Mouse (Mus musculus): Measurements from ENCODE around the gene Xrn1. TPM values are rescaled to one million over a fixed set of nuclear protein-coding genes. Genes with fewer than 3 reads are reported as not detected.

The Xrn1 gene
- polyA plus RNA-seq, 1 experiment from 2014 or later: 20.2 TPM

DNA sequence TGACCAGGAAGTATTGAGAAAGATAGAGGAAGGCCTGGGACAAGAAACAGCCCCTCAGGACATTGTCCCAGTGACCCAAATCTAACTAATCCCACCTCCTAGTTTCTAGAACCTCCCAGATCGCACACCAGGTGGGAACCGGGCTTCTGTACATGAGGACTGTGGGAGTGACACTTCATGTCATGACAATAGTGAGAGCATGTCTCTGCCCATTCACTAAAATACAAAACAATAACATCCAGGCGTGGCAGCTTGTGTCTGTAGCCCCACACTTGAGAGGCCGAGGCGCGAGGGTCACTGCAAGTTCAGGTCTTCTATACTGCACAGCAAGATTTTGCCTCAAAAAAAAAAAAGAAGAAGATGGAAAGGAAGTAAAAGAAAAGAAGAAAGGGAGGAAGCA, 25.3 kb downstream of the Xrn1 start:
- ATAC-seq (replicated peaks): no peak
- Histone ChIP-seq H3K9ac (no peak overlapping the region), H3K9me3 (no peaks in the 10 kb centered on the region), H3K4me3 (no peak overlapping the region), H3K4me2 (no peak overlapping the region), H3K36me3 (replicated peaks) (peaks cover 30% of the 10 kb centered on the region; the same call in 1 of the 2 replicates), H3K27me3 (replicated peaks) (no peaks in the 10 kb centered on the region), H3K4me1 (no peaks in the 10 kb centered on the region), H3K27ac (no peak overlapping the region)
- WGBS: 88% methylated on average over 6 of the region's 6 CpGs

- H3K4me2 ChIP-seq: no peak overlapping the region
- no peaks in the 10 kb centered on the region for H3K9me3 ChIP-seq
- ATAC-seq (replicated peaks): no peak
- no peak overlapping the region for H3K27ac ChIP-seq
- no peak overlapping the region for H3K4me3 ChIP-seq
- H3K27me3 ChIP-seq (replicated peaks): no peaks in the 10 kb centered on the region
- H3K9ac ChIP-seq: no peak overlapping the region
- H3K4me1 ChIP-seq: no peaks in the 10 kb centered on the region
- peaks cover 25% of the 10 kb centered on the region for H3K36me3 ChIP-seq (replicated peaks)
- 98% methylated on average over 2 of the region's 2 CpGs for WGBS
These were observed 37.7 kb downstream of the Xrn1 start for GRCm38 (mm10) chr9:95992255-95992654.

DNA sequence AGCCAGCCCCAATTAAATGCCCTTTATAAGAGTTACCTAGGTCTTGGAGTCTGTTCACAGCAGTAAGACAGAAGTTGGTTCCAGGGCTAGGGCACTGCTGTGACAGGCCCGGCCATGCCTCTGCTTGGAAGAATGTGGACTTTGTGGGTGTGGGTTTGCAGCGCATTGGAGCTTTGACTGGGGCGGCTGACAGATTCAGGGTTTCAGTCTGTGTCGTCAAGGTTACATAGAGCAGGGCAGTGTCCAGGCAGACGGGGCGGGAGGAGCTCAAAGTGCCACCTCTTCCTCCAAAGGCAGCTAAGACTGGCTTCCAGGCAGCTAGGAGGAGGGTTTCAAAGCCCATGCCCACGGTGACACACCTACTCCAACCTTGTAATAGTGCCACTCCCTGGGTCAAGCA, 49.9 kb downstream of the Xrn1 start:
- no peaks in the 10 kb centered on the region for H3K4me1 ChIP-seq
- H3K27me3 ChIP-seq (replicated peaks): no peaks in the 10 kb centered on the region
- H3K27ac ChIP-seq: no peak overlapping the region
- 86% methylated on average over 7 of the region's 7 CpGs for WGBS
- H3K4me3 ChIP-seq: no peak overlapping the region
- no peak overlapping the region for H3K9ac ChIP-seq
- peaks cover 49% of the 10 kb centered on the region for H3K36me3 ChIP-seq (replicated peaks)
- no peak for ATAC-seq (replicated peaks)
- no peaks in the 10 kb centered on the region for H3K9me3 ChIP-seq
- H3K4me2 ChIP-seq: no peak overlapping the region

DNA sequence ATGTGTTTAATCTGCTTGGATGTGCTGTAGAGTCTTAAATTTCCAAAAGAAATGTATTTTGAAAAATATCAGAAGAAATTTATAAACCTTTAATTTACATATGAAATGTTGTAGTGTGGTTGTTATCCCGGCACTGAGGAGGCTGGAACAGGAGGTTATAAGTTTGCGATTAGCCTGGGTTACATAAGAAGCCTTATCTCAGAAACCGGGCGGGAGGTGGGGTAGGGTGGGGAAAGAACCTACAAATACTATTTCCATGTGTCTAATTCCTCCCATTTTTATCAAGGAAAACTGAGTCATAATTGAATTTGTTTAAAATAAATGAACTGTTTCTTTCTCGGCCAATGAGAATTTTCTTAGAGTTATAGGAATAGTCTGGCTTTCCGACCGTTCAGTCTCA, 56.1 kb downstream of the Xrn1 start:
- H3K27me3 ChIP-seq (replicated peaks): no peaks in the 10 kb centered on the region
- H3K4me3 ChIP-seq: no peak overlapping the region
- peaks cover 44% of the 10 kb centered on the region for H3K36me3 ChIP-seq (replicated peaks)
- no peak for ATAC-seq (replicated peaks)
- H3K9me3 ChIP-seq: no peaks in the 10 kb centered on the region
- 95% methylated on average over 7 of the region's 7 CpGs for WGBS
- no peaks in the 10 kb centered on the region for H3K4me1 ChIP-seq
- no peak overlapping the region for H3K27ac ChIP-seq
- no peak overlapping the region for H3K9ac ChIP-seq
- no peak overlapping the region for H3K4me2 ChIP-seq

GRCm38 (mm10) chr9:96023921-96024320, 69.4 kb downstream of the Xrn1 start:
- no peak for ATAC-seq (replicated peaks)
- H3K4me2 ChIP-seq: no peak overlapping the region
- peaks cover 58% of the 10 kb centered on the region for H3K36me3 ChIP-seq (replicated peaks)
- 95% methylated on average over 3 of the region's 3 CpGs for WGBS
- no peaks in the 10 kb centered on the region for H3K9me3 ChIP-seq
- H3K4me3 ChIP-seq: no peak overlapping the region
- H3K27me3 ChIP-seq (replicated peaks): no peaks in the 10 kb centered on the region
- H3K27ac ChIP-seq: no peak overlapping the region
- H3K4me1 ChIP-seq: no peaks in the 10 kb centered on the region
- no peak overlapping the region for H3K9ac ChIP-seq

DNA sequence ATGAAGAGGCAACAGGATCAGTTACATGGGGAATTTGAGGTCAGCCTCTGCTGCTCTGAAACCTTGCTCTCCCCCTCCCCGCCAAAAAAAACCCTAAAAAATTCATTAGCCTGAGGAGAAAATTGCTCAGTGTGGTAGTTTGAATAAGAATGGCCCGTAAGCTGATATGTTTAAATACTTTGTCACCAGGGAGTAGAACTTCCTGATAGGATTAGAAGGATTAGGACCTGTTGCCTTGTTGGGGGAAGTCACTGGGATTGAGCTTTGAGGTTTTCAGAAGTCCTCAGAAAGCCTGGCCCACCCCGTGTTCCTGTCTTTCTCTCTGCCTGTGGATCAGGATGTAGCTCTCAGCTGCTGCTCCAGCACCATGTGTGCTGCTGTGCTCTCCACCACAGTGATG, 73.4 kb downstream of the Xrn1 start:
- no peak overlapping the region for H3K4me3 ChIP-seq
- H3K27ac ChIP-seq: no peak overlapping the region
- H3K4me1 ChIP-seq: no peaks in the 10 kb centered on the region
- H3K4me2 ChIP-seq: no peak overlapping the region
- no peaks in the 10 kb centered on the region for H3K27me3 ChIP-seq (replicated peaks)
- H3K9me3 ChIP-seq: no peaks in the 10 kb centered on the region
- WGBS: 20% methylated on average over 3 of the region's 3 CpGs
- peaks cover 64% of the 10 kb centered on the region for H3K36me3 ChIP-seq (replicated peaks)
- H3K9ac ChIP-seq: no peak overlapping the region
- ATAC-seq (replicated peaks): no peak

DNA sequence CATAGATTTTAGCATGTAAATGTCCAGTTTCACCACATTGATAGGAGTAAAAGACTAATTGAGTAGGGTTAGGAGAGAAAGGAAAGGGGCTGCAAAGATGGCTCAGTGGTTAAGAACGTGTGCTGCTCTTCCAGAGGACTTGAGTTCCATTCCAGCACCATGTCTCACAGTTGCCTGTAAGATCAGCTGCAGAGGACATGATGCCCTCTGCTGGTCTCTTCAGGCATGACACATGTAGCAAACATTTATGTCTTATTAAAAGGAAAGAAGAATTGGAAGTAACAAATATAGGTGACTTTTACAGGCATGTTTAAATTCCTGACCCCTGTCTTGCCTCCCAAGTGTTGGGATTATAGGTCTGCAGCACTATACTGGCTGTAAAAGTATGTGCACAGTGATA, 74.3 kb downstream of the Xrn1 start:
- no peaks in the 10 kb centered on the region for H3K4me1 ChIP-seq
- H3K9me3 ChIP-seq: no peaks in the 10 kb centered on the region
- H3K36me3 ChIP-seq (replicated peaks): peaks cover 63% of the 10 kb centered on the region
- 68% methylated on average over 1 of the region's 1 CpGs for WGBS
- no peak overlapping the region for H3K9ac ChIP-seq
- H3K27me3 ChIP-seq (replicated peaks): no peaks in the 10 kb centered on the region
- no peak for ATAC-seq (replicated peaks)
- H3K27ac ChIP-seq: no peak overlapping the region
- H3K4me3 ChIP-seq: no peak overlapping the region
- no peak overlapping the region for H3K4me2 ChIP-seq

- 96% methylated on average over 5 of the region's 5 CpGs for WGBS
- H3K36me3 ChIP-seq (replicated peaks): peaks cover 57% of the 10 kb centered on the region
- ATAC-seq (replicated peaks): no peak
These were observed 75.3 kb downstream of the Xrn1 start for GRCm38 (mm10) chr9:96029886-96030285.

DNA sequence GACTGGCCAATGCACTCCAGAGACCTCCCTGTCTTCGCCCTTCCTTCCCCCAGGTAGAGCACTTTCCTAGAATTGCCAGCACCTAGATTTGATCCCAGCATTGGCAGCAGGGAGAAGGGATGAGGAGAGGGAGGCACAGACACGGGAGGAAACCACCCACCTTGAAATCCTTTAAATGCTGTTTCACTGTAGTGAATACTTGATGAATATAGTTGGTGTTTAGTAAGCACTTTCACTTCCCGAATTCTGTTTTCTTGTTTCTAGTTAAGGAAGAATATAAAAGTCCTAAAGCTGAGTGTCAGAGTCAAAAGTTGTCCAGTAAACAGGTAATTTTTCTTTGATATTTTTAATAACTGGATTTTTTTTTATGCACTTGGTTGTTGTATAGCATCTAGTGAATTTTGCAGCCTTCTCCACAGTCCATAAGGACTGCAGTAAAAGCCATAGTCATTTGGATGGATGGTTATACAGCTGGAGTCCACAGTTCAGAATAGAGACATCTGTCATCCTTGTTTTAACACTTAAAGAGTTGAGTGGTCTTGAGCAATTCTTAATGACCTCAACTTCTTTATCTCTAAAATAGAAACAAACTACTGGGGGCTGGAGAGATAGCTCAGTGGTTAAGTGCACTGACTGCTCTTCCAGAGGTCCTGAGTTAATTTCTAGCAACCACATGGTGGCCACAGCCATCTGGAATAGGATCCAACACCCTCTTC, 81.0 kb downstream of the Xrn1 start:
- Histone ChIP-seq H3K9ac (no peak overlapping the region), H3K4me2 (no peak overlapping the region), H3K4me1 (no peaks in the 10 kb centered on the region), H3K36me3 (replicated peaks) (peaks cover 31% of the 10 kb centered on the region; the same call in 1 of the 2 replicates), H3K9me3 (no peaks in the 10 kb centered on the region), H3K4me3 (no peak overlapping the region), H3K27me3 (replicated peaks) (no peaks in the 10 kb centered on the region), H3K27ac (no peak overlapping the region)
- ATAC-seq (replicated peaks): no peak
- 89% methylated on average over 3 of the region's 3 CpGs for WGBS

More at GRCm38 (mm10) chr9:96029886-96030285, 75.3 kb downstream of the Xrn1 start:
- Histone ChIP-seq H3K27me3 (replicated peaks) (no peaks in the 10 kb centered on the region), H3K9me3 (no peaks in the 10 kb centered on the region), H3K27ac (no peak overlapping the region), H3K9ac (no peak overlapping the region), H3K4me1 (no peaks in the 10 kb centered on the region), H3K4me2 (no peak overlapping the region), H3K4me3 (no peak overlapping the region)

DNA sequence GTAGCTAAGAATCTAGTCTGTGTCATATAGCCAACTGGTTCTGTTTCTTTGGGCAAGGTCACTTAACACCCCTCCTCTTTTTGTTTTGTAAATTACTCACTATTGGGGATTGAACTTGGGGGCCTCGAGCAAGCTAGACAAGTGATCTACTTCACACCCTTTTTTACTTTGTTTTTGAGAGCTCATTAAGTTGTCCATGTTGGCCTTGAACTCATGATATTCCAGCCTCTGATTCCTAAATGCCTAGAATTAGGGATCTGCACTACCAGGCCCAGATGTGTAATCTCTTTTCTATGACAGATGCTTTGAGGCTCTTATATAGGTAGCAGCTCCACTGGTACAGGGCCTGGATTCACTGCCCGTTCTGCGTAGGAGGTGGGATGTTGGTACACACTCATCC, 89.7 kb downstream of the Xrn1 start:
- no peaks in the 10 kb centered on the region for H3K27me3 ChIP-seq (replicated peaks)
- WGBS: 86% methylated on average over 3 of the region's 3 CpGs
- no peaks in the 10 kb centered on the region for H3K9me3 ChIP-seq
- no peak overlapping the region for H3K27ac ChIP-seq
- no peak overlapping the region for H3K4me3 ChIP-seq
- H3K36me3 ChIP-seq (replicated peaks): peaks cover 40% of the 10 kb centered on the region
- no peaks in the 10 kb centered on the region for H3K4me1 ChIP-seq
- H3K4me2 ChIP-seq: no peak overlapping the region
- H3K9ac ChIP-seq: no peak overlapping the region
- no peak for ATAC-seq (replicated peaks)

- H3K36me3 ChIP-seq (replicated peaks): peaks cover 43% of the 10 kb centered on the region
- no peaks in the 10 kb centered on the region for H3K4me1 ChIP-seq
- no peaks in the 10 kb centered on the region for H3K9me3 ChIP-seq
- H3K27me3 ChIP-seq (replicated peaks): no peaks in the 10 kb centered on the region
- 92% methylated on average over 4 of the region's 4 CpGs for WGBS
- no peak overlapping the region for H3K4me2 ChIP-seq
- H3K27ac ChIP-seq: no peak overlapping the region
- ATAC-seq (replicated peaks): no peak
- no peak overlapping the region for H3K9ac ChIP-seq
- no peak overlapping the region for H3K4me3 ChIP-seq
These were observed 96.9 kb downstream of the Xrn1 start for GRCm38 (mm10) chr9:96051501-96051900.

GRCm38 (mm10) chr9:96054878-96055277, 100.3 kb downstream of the Xrn1 start:
- H3K4me3 ChIP-seq: no peak overlapping the region
- ATAC-seq (replicated peaks): no peak
- 92% methylated on average over 5 of the region's 5 CpGs for WGBS

GRCm38 (mm10) chr9:96056417-96057223, 102.1 kb downstream of the Xrn1 start:
- Histone ChIP-seq H3K4me1 (no peaks in the 10 kb centered on the region), H3K4me2 (no peak overlapping the region), H3K27ac (no peak overlapping the region), H3K36me3 (replicated peaks) (peaks cover 18% of the 10 kb centered on the region), H3K27me3 (replicated peaks) (no peaks in the 10 kb centered on the region), H3K4me3 (no peak overlapping the region), H3K9ac (no peak overlapping the region), H3K9me3 (no peaks in the 10 kb centered on the region)
- WGBS: 95% methylated on average over 6 of the region's 6 CpGs
- no peak for ATAC-seq (replicated peaks)

More at GRCm38 (mm10) chr9:96054878-96055277, 100.3 kb downstream of the Xrn1 start:
- Histone ChIP-seq H3K27me3 (replicated peaks) (no peaks in the 10 kb centered on the region), H3K9ac (no peak overlapping the region), H3K4me1 (no peaks in the 10 kb centered on the region), H3K9me3 (no peaks in the 10 kb centered on the region), H3K27ac (no peak overlapping the region), H3K4me2 (no peak overlapping the region), H3K36me3 (replicated peaks) (peaks cover 32% of the 10 kb centered on the region)

Data from midbrain, embryonic 15.5 days (tissue).